Mouse (Mus musculus) CH12F3 (cell line): ENCODE measurements around the gene Trim7.
"Not testable (repeated sequence)": the region's sequence is repeated elsewhere in the genome, so short reads cannot be mapped to it uniquely, and the experiment has no call there.

Experiments used
- in situ Hi-C: fragments of 300-500 bp; cut with MboI; formaldehyde crosslinking; loops from 2 replicates; pipeline ENCODE4 v1.14.3; 2020; ENCODE audit warnings: low sequenced_read_pairs

Gene Trim7

DNA sequence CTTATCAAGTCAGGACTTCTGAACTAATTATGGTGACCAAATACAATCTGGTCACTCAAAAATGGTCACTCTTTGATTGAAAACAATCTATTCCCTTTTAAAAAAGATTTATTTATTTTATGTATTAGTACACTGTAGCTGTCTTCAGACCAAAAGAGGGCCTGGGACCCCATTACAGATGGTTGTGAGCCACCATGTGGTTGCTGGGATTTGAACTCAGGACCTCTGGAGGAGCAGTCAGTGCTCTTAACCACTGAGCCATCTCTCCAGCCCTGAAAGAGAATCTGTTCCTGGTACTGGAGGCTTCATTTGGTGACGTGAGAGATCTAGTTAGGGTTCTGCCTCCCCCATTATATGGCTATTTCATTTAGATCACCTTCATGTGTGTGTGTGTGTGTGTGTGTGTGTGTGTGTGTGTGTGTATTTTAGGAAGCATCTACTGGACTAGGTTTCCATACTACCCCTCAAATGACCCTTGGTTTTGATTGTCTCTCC, 49.5 kb downstream of the Trim7 start:
- in situ Hi-C loops, result not testable (repeated sequence)

DNA sequence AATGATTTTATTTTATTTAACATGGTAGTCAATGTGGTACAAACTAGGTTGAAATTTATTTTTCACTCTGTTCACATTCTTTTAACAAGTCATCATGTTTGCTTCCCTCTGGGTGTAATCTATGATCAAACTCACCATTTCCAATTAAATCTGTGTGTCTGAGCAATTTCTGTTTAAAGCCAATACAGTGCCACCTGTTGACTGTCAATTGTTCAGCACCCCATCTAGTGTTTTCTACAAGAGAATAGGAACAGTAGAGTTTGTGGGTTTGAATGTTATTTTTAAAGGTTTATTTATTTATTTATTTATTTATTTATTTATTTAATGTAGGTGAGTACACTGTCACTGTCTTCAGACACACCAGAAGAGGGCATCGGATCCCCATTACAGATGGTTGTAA, 50.7 kb downstream of the Trim7 start:
- in situ Hi-C loops, result no loop called here

DNA sequence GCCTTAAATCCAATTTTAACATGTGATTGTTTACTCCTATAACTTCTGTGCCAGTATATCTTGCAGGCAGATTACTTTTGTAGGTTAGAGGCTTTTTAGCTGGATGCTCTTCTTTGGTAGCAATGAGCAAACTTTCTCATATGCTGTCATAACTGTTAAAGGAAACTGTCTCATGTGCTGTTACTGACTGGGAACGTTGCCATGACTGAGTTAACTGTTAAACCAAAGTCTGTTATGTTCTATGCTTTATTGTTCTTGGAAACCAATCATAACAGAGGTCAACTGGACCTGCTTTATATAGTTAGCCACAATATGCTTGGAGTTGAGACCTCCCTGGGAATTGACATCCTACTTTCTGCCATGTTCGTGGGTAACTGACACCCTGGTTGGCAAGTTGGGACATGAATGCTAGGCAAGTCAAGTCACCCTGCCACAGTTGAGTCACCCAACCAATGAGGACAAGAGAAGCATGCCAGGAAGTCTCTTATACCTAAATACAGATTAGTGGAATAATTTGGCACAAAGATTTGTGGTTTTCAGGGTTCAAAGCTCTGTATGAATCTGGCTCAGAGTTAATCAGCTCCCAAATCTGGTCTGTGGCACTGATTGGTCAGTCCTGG, 73.0 kb downstream of the Trim7 start:
- in situ Hi-C loops, result no loop called here

DNA sequence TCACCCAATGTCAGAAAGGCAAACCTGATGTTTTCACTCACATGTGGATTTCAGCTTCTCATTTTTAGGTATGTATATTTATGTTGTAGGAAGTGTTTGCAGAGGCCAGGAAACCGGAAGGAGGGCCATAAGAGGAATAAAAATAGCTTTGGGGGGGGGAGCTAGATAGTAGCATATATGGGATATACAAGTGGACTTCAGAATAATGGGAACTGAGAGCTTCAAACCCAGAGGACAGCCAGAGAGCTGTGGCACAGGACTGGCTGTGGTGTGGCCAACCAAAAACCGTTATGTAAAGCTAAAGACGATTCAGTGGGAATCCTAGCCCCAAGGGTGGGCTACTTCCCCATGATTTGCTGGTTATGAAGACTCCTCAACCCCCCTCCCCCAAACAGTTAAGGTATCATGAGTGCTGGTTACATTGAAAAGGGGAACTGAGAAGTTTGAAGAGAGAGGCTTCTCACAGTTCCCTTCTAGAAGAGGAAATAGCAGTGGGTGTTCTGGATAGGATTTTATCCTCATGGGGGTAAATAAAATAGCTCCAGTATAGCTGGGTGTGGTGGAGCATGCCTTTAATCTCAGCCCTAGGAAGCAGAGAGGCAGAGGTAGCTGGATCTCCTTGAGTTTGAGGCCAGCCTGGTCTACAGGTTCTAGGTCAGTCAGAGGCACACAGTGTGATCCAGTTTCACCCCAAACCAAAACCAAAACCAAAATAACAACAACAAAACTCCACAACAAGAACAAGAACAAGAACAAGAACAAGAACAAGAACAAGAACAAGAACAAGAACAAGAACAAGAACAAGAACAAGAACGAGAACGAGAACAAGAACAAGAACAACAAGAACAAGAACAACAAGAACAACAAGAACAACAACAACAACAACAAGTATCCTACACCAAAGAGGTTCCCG, 75.0 kb downstream of the Trim7 start:
- in situ Hi-C loops, result not testable (repeated sequence)

DNA sequence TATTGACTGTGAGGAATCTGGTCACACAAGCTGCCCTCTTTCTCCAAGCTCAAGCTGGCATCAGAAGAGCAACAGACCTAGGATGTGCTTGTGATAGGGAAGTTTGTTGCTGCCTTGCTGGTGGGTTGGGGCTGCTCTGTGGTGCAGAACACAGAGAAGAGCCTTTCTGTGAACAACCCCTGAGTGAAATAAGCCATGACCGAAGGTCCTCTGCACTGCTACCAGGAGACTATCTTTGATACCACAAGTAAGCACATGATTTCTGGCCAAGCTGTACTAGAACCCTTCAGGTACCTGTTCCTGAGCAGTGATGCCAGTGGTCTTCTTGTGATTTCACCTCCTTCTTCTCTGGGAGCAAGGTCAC, 75.6 kb downstream of the Trim7 start:
- in situ Hi-C loops, result not testable (repeated sequence)
